Mouse (Mus musculus) brain, embryonic 14.5 days (tissue): ENCODE data around the gene Akap13. TPM values are rescaled to one million over a fixed set of nuclear protein-coding genes. Genes with fewer than 3 reads are reported as not detected.
A peak's percentile ranks its signal among the peaks of the same experiment; 100 is the strongest.
"Not testable (repeated sequence)": the region's sequence is repeated elsewhere in the genome, so short reads cannot be mapped to it uniquely, and the experiment has no call there.

Experiments used
- DNase-seq: peaks from one replicate; pipeline ENCODE4 v3.0.0-alpha.2; 2011; ENCODE audit warnings: low read depth
- CTCF ChIP-seq: fragments of 200-500 bp; IDR thresholded peaks from 2 replicates; pipeline ENCODE4 v1.5.1; 2012; ENCODE audit warnings: inconsistent platforms, mild to moderate bottlenecking, moderate library complexity, borderline replicate concordance; ENCODE audit not compliant: insufficient read depth, insufficient read length; ENCODE audit errors: extremely low read depth
- POLR2A ChIP-seq: fragments of 200-500 bp; IDR thresholded peaks from 2 replicates; pipeline ENCODE4 v1.6.1; 2012; ENCODE audit warnings: mild to moderate bottlenecking, inconsistent platforms, borderline replicate concordance; ENCODE audit not compliant: poor library complexity, insufficient read depth, insufficient read length, severe bottlenecking; ENCODE audit errors: extremely low read depth
- polyA plus RNA-seq: library from polyadenylated mRNA; depleted of rRNA; stranded (reverse); fragments of >200 nt; gene quantifications from 2 replicates; pipeline ENCODE4 v1.2.3, GENCODE M21; 2012

Akap13 gene
- polyA plus RNA-seq, 1 experiment = 11.5 TPM

- no peak for TF ChIP-seq POLR2A
- TF ChIP-seq CTCF = no peak
- no peak for DNase-seq
Measured at GRCm38 (mm10) chr7:75607248-75607647, 151.9 kb downstream of the Akap13 start.

GRCm38 (mm10) chr7:75608716-75609115 is 153.4 kb downstream of the Akap13 start:
- no peak for TF ChIP-seq POLR2A
- TF ChIP-seq CTCF = no peak
- no peak for DNase-seq

GRCm38 (mm10) chr7:75609456-75610262 is 154.3 kb downstream of the Akap13 start:
- DNase-seq = no peak
- peak; percentile 13; the same call in 1 of the 2 replicates for TF ChIP-seq CTCF
- no peak for TF ChIP-seq POLR2A

- TF ChIP-seq CTCF (no peak), POLR2A (no peak)
- DNase-seq = no peak
Measured at GRCm38 (mm10) chr7:75610391-75610790, 155.1 kb downstream of the Akap13 start.

- DNase-seq = no peak
- TF ChIP-seq CTCF = no peak
- no peak for TF ChIP-seq POLR2A
Measured at GRCm38 (mm10) chr7:75611261-75611950, 156.1 kb downstream of the Akap13 start.

- TF ChIP-seq POLR2A (no peak), CTCF (no peak)
- DNase-seq = peak; percentile 26
Measured at GRCm38 (mm10) chr7:75612000-75612682, 156.8 kb downstream of the Akap13 start.

- TF ChIP-seq CTCF = no peak
- TF ChIP-seq POLR2A = no peak
- DNase-seq = no peak
Measured at GRCm38 (mm10) chr7:75612683-75613053, 157.3 kb downstream of the Akap13 start.

GRCm38 (mm10) chr7:75613240-75613639 is 157.9 kb downstream of the Akap13 start:
- no peak for TF ChIP-seq CTCF
- TF ChIP-seq POLR2A = no peak

GRCm38 (mm10) chr7:75614826-75615225 is 159.5 kb downstream of the Akap13 start:
- TF ChIP-seq POLR2A (no peak), CTCF (no peak)

More at GRCm38 (mm10) chr7:75613240-75613639, 157.9 kb downstream of the Akap13 start:
- DNase-seq = no peak

GRCm38 (mm10) chr7:75617246-75617645 is 161.9 kb downstream of the Akap13 start:
- not testable (repeated sequence) for DNase-seq

More at GRCm38 (mm10) chr7:75614826-75615225, 159.5 kb downstream of the Akap13 start:
- no peak for DNase-seq

GRCm38 (mm10) chr7:75618699-75619098 is 163.4 kb downstream of the Akap13 start:
- DNase-seq = no peak
- TF ChIP-seq POLR2A = no peak

- DNase-seq = no peak
- TF ChIP-seq POLR2A = no peak
- TF ChIP-seq CTCF = no peak
Measured at GRCm38 (mm10) chr7:75619875-75620274, 164.5 kb downstream of the Akap13 start.

- TF ChIP-seq POLR2A (no peak), CTCF (no peak)
- DNase-seq = no peak
Measured at GRCm38 (mm10) chr7:75620395-75620960, 165.1 kb downstream of the Akap13 start.
